Mouse (Mus musculus): ENCODE data around the gene Golim4.

Gene Golim4

DNA sequence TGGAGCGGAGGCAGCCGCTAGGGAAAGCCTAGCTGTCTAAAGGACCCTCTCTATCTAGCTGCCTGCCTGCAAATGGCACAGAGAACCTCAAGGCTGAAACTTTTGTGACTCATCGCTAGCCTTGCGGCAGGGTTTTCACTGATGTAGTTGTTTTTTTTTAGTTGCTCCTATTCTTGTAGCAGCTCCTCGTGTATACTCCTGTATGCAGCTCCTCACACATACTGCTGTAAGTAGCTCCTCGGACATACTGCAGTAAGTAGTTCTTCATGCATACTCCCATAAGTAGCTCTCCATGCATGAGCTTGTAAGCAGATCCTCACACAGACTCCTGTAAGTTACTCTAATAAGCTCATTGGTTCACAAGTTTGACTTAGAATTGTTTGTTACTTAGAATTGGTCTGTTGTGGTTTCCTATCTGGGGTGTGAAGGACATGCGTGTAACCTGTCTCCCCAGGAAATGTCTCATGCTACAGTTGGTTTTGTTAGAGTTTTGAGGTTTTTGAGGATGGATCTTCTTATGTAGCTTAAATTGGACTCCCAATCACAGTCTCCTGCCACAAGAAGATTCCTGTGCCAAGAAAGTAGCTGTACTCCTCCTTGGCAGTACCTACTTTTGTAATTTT lies 26.7 kb downstream of the Golim4 start:
- in situ Hi-C loops (cut with MboI; ENCODE audit: unreplicated experiment in 2 of 2), result no loop called here

DNA sequence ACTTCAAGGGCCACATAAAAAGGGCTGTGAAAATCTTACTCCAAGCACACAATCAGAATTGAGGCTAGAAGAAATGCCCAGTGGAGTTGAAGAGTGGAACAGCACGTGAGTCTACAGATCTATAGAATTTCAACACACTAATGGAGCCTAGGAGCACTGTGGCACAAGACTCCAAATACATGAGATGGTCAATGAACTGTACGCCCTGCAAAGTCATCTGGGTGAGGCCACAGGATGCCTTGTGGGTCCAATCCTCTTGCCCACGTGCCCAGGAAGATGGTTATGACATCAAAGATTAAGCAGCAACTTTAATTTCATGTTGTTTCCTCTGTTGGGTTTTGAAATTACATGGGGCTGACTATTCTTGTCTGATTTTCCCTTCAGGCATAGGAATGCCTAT lies 30.4 kb downstream of the Golim4 start:
- in situ Hi-C loops (cut with MboI; ENCODE audit: unreplicated experiment in 2 of 2), result no loop called here

DNA sequence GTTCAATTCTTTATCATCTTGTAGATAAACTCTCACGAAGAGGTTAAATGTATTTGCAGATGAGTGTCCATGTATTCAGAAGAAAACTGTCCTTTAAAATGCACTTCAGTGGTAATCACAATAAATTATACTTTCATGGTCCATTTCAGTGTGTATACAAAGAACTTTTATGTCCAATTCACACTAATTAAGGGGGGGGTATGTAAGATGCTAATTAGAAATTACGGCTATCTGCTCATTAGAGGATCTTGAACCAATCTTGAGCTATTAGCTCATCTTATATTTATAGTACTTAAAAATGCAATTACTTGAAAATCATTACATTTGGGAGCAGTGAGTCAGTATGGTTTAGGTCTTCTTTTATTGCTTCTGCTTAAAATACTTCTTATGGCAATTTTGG lies 31.6 kb downstream of the Golim4 start:
- in situ Hi-C loops (cut with MboI; ENCODE audit: unreplicated experiment in 2 of 2), result no loop called here

DNA sequence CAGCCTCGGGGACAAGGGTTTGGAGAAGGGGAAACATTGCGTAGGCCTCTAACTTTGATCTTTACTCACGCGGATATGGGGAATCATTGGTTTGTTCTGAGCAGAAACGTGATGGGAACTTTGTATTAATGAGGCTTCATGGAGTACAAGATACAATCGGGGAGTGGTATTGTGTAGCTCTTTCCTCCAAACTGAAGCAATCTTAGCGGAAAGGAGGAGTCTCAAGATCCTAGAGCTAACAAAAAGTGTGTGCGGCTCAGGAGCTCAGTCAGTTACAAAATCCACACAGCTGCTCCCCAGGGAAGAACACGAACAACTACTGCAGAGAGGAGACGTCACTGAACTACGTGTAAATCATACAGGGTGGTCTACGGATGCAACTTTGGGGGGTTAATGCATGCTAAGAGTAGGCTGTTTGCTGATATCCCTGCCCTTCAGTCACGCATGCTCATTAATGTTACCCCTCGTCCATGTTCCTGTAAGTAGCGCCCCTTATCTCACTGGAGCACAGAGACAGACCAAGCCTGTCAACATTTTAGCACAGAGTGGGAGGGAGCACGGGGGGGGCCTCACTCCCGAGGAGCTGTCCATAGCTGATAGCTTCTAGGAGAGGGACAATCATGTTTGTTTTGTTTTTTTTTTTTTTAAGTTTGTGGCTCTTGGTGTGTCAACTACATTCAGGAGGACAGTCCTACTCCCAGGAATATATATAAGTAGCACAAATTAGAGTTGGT lies 38.8 kb downstream of the Golim4 start:
- in situ Hi-C loops (cut with MboI; ENCODE audit: unreplicated experiment in 2 of 2), result no loop called here

DNA sequence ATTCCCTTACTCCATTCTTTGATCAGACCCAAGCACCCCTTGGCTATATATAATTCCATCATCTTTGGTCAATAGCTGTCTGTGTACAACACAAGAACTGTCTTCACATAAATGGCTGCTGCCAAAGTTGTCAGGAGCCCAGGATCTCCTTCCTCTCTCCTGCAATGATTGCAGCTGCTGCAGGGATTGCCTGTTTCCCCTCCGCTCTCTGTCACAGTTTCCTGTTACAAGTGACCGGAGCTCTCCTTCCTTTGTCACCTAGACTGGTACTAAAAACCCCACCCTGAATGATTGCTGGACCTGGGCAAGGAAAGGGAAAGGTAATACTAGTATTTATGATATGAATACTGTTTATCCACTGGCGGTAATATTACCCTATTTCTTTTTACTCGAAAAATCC lies 44.0 kb downstream of the Golim4 start:
- in situ Hi-C loops (cut with MboI; ENCODE audit: unreplicated experiment in 2 of 2), result no loop called here

DNA sequence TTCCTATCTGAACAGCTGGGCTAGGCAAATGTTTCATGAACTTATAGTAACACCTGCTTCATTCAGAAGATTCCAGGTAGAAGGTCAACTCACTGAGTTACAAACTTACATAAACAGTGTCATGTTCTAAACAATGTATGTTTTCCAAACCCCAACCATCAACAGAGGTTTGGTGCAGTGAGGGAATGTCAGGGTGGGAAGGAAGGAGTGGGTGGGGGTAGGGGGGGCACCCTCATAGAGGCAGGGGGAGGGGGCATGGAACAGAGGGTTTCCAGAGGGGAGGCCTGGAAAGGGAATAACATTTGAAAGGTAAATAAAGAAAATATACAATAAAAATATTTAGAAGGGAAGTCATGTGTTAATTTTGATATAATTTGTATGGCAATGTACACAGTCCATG lies 46.0 kb downstream of the Golim4 start:
- in situ Hi-C loops (cut with MboI; ENCODE audit: unreplicated experiment in 2 of 2), result no loop called here

DNA sequence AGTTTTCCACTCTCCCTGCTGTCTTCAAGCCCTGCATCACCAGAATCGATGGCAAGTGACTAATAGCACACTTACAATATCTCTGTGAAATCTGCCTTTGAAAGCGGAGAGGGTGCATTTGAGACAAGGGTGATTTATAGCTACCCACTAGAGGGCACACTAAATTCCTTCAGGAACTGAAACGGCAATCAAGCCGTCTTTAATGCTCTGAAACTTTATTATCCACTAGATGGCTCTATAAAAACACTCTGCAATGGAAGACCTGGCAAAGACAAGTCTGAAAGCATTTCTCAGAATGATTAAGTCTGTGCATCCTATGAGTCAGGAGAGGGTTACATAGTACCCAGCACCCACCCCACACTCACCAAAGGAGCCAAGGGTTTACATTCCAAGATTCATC lies 46.5 kb downstream of the Golim4 start:
- in situ Hi-C loops (cut with MboI; ENCODE audit: unreplicated experiment in 2 of 2), result no loop called here

DNA sequence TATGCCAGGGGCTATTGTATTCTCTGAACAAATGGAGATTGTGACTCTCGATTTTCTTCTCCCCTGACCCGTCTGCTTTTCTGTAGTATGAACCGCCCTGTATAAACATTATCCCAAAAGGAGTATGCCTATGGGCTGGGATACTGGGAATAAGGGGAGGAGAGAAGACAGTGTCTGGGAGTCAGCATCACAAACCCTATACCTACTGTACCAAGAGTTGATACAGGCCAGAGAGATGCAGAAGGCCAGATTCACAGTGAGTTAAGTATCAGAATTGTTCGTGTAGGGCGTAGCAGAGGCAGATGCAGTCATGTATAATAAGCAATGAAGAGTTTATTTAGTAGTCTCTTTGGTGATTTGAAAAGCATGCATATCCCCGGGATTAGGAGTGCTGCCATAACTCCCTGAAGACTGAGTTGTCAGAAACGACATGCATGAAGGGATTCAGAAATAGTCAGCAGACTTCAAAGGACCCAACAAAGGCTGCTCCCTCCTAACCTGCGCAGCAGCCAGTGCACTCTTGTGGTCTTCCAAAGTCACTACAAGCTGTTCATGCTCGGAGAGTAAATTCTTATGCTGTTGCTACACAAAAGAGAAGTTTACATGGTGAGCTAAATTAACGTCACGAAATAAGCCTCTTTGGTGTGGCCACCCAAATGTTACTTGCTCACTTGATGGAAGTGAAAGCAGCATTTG lies 54.7 kb downstream of the Golim4 start:
- in situ Hi-C loops (cut with MboI; ENCODE audit: unreplicated experiment in 2 of 2), result no loop called here

DNA sequence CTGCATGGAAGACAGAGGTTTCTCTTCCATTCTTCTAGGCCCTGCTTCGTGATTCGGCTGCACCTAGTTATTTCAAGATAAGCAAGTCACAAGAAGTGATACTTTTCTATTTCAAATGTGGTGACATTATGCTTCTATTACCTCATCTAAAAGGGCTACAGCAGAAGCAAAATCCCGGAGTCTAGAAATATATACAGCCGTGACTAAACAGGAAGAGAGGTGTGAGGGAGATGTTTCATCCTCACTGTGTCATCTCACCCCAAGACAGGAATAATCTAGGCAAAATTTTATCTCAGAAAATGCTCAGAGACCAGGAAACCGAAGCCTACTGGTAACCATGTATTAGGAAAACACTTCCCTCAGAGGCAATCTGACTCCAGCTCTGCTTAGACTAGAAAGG lies 61.7 kb downstream of the Golim4 start:
- in situ Hi-C loops (cut with MboI; ENCODE audit: unreplicated experiment in 2 of 2), result no loop called here

DNA sequence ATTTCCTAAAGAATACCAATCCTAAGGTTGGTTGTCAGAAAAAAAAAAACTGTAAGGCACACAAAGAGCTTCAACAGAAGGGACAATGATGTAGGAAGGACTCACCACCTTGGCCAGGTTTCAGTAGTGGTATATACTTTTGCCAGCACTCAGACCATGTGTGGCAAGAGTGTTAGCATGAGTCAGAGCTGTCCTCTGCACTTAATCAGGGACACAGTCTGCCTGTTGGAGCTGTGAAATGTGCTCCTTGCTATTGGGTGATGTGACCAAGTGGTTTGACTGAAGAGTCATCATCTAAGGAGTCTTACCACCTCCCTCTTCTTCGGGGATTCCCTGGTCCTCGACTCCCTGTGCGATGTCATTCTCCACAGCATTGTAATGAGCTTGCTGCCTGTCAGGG lies 65.2 kb downstream of the Golim4 start:
- in situ Hi-C loops (cut with MboI; ENCODE audit: unreplicated experiment in 2 of 2), result no loop called here

DNA sequence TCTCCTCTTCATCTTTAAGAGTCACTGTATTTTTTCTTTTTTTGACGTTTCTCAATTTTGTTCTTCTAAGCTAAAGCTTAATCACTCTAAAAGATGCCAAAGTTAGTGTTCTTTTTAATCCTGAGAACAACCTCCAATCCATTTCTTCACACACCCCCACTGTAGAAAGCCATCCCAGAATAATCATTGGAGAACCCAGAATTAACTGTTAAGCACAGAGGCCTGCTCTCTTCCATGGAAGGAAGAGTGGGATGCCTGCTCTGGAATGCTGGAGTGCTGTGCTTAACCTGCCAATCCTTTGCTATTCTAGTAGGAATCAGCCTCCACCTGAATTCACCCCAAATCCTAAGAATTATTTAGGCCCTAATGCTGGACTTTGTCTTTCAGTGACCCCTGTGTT lies 67.4 kb downstream of the Golim4 start:
- in situ Hi-C loops (cut with MboI; ENCODE audit: unreplicated experiment in 2 of 2), result no loop called here

DNA sequence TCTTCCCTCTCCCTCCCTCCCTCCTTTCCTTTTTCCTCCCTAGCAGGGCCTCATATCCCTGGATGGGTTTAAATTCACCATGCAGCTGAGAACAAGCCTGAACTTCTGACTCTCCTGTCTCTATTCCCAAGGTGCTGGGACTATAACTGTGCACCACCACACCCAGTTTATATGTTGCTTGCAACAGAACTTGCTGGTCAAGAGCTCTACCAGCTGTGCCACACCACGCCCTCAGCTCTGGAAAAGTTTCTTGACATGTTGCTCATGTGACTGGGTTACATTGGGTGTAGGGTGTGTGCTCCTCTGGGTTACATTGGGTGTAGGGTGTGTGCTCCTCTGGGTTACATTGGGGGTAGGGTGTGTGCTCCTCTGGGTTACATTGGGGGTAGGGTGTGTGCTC lies 75.2 kb downstream of the Golim4 start:
- in situ Hi-C loops (cut with MboI; ENCODE audit: unreplicated experiment in 2 of 2), result no loop called here

DNA sequence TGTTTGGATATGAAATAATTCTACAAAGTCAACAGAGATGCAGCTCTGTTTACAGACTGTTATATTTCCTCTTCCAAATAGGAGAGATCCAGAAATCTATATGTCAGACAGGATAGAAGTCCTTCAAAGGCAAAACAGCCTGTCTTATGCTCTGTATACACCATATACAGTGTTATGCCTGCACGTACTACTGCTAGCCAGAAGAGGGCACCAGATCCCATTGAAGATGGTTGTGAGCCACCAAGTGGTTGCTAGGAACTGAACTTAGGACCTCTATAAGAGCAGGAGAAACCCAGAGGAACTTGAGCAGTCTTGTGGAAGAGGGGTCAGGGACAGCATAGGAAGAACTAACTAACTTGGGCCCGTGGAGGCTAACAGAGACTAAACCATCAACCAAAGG lies 77.5 kb downstream of the Golim4 start:
- in situ Hi-C loops (cut with MboI; ENCODE audit: unreplicated experiment in 2 of 2), result no loop called here

DNA sequence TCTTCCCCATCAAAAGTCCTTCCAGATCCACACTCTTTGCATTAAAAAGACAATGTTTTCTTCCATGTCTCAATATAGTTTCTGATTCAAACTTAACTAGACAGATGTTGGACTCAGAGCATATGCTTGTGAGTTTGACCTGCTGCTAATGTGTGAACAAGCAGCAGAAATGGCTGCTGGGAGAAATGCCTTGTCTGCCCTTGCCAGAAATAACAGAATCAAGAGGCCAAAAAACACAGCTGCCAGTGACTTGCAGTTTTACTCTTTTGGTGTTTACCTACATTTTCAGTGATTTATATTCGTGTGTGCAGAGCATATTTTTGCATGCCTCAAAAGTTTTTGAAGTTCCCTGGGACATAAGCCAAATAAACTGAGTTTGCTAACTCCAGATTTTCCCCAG lies 87.9 kb downstream of the Golim4 start:
- in situ Hi-C loops (cut with MboI; ENCODE audit: unreplicated experiment in 2 of 2), result no loop called here

DNA sequence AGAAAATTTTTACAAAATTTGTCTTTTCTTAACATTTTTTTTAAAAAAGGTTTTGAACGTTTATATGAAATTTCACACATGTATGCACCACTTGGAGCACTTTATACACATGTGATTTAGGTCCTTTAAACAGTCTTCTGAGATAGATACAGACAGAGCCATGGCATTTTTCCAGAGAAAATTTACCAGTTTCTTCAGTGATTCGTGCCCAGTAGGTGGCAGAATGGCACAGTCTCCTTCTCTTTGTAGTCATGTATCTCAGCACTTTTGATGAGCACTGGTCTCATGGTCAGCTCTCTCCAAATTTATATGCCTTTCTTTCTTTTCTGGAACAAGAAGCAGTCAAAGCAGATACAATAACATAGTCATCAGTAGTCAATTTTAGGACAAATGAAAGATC lies 92.5 kb downstream of the Golim4 start:
- in situ Hi-C loops (cut with MboI; ENCODE audit: unreplicated experiment in 2 of 2), result loop anchor here (5.0 kb wide), 5 partner anchors 142 to 642 kb away; no protein-coding TSS in a partner anchor

DNA sequence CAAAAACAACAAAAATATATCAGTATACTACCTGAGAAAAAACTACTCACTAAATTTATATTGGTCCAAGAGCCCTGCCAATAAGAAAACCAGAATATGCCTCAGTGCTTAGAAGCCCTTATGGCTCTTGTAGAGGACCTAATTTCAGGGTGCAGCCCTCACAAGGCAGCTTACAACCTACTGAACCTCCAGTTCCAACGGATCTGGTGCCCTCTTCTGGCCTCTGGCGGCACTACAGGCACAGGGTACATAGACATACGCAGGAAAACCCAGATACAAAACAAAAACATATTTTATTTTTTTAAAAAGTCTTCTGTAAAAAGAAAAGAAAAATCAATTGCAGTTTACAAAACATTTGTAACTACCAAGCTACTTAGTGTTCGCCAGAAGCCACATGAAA lies 95.1 kb downstream of the Golim4 start:
- in situ Hi-C loops (cut with MboI; ENCODE audit: unreplicated experiment in 2 of 2), result loop anchor here (5.0 kb wide), 5 partner anchors 139 to 639 kb away; no protein-coding TSS in a partner anchor

DNA sequence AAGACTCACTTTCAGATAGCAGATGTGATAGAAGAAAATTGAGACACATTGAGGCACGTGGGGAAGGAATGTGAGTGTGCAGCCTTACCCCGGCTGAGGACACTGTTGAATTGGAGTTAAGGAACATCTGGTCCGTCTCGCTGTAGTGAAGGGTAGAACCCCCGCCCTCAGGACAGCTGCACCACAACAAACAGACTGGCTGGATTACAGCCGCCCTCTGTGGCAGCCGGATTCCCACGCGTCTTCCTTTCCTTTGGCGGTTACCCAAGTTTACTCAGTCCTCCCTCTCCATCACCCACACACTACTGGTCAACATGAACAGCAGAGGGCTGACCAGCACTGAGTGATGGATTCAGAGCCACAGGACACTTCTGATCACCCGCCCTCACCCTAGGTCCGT lies 96.0 kb downstream of the Golim4 start:
- in situ Hi-C loops (cut with MboI; ENCODE audit: unreplicated experiment in 2 of 2), result loop anchor here (5.0 kb wide), 5 partner anchors 138 to 638 kb away; no protein-coding TSS in a partner anchor

DNA sequence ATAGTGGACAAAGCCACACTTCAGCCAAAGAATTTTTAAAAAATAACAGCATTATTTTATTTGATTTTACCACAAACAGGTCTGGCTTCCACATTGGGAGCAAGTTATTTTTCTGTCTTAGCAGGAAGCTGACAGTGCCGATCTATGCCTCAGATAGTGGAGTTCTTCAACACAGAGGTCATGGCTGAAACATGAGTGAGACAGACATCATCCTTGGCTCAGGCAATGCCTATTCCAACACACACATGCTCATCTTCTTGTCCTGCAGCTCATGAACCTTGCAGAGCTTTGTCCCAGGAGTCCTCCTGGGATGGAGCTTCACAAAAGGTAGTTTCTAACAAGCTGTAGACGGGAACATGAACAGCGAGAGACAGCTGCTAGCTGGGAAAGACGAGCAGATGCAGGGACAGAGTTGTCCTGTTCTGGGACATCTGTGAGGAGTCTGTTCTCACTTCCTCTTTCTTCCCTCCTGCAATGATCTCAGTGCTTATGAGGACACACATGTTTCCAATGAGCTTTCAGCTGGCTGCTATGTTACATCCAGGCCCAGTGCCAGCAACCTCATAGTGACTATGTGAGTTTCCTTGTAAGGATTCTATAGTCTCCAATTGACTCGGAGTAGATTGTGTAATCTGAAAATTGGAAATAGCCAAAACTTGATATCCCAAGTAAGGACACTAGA lies 121.3 kb downstream of the Golim4 start:
- in situ Hi-C loops (cut with MboI; ENCODE audit: unreplicated experiment in 2 of 2), result loop anchor here (5.0 kb wide), 1 partner anchor 93 kb away; no protein-coding TSS in a partner anchor

DNA sequence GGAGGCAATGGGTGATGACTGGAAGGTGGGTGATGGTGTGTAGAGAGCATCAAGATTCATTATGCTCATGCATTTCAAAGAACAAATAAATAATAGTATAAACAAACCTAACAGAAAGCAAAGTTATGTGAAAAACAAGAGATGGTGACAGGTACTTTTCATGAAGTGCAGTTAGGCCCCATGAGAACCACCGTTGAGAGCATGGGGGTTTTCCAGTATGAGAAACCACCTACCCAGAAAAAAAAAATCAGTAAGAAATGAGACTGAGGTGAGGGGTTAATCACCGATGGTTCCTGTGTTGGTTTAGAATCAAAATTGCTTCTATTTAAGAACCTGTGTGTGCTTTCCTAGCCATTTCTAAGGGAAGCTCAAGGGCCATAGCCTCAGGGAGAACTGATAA lies 121.9 kb downstream of the Golim4 start:
- in situ Hi-C loops (cut with MboI; ENCODE audit: unreplicated experiment in 2 of 2), result loop anchor here (5.0 kb wide), 1 partner anchor 93 kb away; no protein-coding TSS in a partner anchor
